Mouse (Mus musculus): ENCODE results near the gene Gak. TPM values are rescaled to one million over a fixed set of nuclear protein-coding genes. Genes with fewer than 3 reads are reported as not detected.

Gene Gak
- total RNA-seq, 2 experiments from 2014 or later: 98.1 to 98.8 TPM

GRCm38 (mm10) chr5:108626050-108626660 is 3.4 kb downstream of the Gak start:
- intact Hi-C loops (cut with DNase I): no loop called here
- DNase-seq (ENCODE audit: low spot score in 2 of 2): no peak

GRCm38 (mm10) chr5:108621870-108622269 is 7.7 kb downstream of the Gak start:
- intact Hi-C loops (cut with DNase I): no loop called here
- no peak for DNase-seq (ENCODE audit: low spot score in 2 of 2)

GRCm38 (mm10) chr5:108610426-108610825 is 19.1 kb downstream of the Gak start:
- DNase-seq (ENCODE audit: low spot score in 2 of 2): no peak
- intact Hi-C loops (cut with DNase I): no loop called here

GRCm38 (mm10) chr5:108602537-108602936 is 27.0 kb downstream of the Gak start:
- peak; percentile 23 to 26 for DNase-seq (ENCODE audit: low spot score in 2 of 2)
- intact Hi-C loops (cut with DNase I): loop anchor here (10.0 kb wide), 1 partner anchor 258 kb away; no protein-coding TSS in a partner anchor

GRCm38 (mm10) chr5:108599923-108600322 is 29.6 kb downstream of the Gak start:
- intact Hi-C loops (cut with DNase I): loop anchor here (10.0 kb wide), 1 partner anchor 255 kb away; no protein-coding TSS in a partner anchor
- DNase-seq (ENCODE audit: low spot score in 2 of 2): no peak

DNA sequence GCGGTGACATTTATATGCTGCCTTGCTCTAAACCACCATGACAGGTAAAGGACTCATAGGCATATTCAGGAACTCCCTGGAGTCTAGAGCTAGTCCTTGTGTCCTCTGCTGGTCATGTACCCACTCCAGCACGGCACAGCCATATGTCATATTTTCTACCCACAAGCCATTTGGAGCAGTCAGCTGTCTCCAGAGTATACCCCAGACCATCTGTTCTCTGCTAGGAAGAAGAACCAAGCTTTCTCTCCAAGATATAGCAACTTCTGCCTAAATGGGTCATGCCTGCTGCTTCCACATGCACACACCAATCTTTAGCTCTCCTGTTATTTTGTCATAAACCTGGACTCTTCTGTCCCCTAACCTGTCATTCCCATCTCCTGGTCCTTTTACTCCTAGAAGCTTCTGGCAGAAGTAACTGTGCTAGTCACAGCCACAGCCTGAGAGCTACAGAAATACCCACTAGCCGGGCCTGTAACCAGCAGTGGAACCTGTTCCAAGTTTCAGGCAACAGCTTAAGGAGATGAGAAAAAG is 48.1 kb downstream of the Gak start:
- intact Hi-C loops (cut with DNase I): no loop called here

GRCm38 (mm10) chr5:108573054-108573453 is 56.5 kb downstream of the Gak start:
- no peak for DNase-seq (ENCODE audit: low spot score in 2 of 2)
- intact Hi-C loops (cut with DNase I): no loop called here

More for the DNA sequence above, 48.1 kb downstream of the Gak start:
- peak; percentile 69 to 70 for DNase-seq (ENCODE audit: low spot score in 2 of 2)

DNA sequence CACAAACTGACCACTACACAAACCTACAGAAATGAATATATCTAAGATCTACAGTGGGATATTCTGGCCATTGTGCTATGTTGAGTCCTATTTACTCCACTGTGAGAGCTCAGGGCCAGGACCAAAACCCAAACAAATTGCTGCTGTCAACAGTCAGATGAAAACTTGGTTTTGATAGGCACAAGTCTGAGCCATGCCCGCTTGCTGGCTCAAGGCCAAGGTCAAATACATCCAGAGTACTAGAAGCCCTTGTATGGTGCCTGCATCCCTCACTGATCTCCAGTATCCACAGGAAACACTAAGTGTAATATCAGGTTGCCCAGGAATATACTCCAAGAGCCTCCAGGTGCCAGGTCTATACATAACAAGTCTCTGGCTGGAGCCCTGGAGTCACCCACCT is 58.6 kb downstream of the Gak start:
- intact Hi-C loops (cut with DNase I): no loop called here

GRCm38 (mm10) chr5:108567104-108567503 is 62.5 kb downstream of the Gak start:
- intact Hi-C loops (cut with DNase I): no loop called here
- DNase-seq (ENCODE audit: low spot score in 2 of 2): no peak

More for the DNA sequence above, 58.6 kb downstream of the Gak start:
- DNase-seq (ENCODE audit: low spot score in 2 of 2): no peak

DNA sequence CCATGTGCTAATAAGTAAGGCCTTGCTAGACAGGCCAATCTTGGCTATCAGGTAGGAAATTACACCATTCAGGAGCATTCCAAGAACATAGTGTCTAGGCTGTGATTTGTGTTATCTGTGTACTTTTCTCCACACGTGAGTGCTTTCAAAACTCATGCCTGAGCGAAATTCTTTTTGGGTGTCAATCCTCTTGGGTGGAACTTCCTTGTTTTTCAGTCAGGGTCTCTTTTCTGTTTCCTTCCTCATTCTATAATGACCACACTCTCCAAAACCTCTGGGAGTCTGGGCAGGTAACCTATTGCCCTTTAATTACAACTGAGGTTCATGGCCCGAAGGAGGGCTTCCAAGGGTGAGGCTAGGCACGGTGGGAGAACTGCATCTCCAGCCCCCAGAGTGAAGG is 63.0 kb downstream of the Gak start:
- intact Hi-C loops (cut with DNase I): no loop called here
- no peak for DNase-seq (ENCODE audit: low spot score in 2 of 2)

DNA sequence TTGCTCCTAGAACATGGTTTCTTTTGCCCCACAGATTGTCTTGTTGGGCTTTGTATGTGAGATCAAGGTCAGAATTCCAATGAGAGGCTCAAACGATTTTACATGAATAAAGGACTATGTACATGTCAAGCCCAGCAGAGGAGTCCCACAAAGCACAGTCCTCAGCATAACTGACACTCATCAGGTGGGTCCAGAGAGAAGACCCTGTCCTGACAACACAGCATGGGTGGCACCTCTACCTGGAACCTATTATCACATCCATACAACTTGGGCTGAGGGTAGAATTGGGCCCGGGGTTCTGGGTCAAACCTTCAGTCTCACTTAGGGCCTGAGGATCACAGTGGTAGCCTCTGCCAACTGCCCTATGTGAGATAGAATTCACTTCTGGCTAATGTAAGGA is 64.2 kb downstream of the Gak start:
- DNase-seq (ENCODE audit: low spot score in 2 of 2): no peak
- intact Hi-C loops (cut with DNase I): no loop called here

DNA sequence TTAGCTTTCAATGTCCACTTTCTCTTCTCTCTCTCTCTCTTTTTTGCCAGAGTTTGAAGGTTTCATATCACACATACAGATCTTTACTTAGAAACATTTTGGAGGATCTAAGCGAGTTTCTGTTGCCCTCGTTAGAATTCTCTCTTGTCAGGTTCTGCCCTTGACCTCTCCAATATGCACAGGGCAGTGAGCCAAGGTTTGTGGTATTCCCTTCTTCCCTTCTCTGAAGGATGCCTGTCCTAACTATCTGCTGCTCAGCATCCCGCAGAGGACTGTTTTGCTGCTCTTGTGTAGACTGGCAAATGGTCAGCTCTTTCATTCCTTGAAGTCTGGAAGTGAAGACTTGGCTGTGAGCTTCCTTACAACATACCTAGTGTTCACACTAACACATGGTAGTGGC is 65.2 kb downstream of the Gak start:
- no peak for DNase-seq (ENCODE audit: low spot score in 2 of 2)
- intact Hi-C loops (cut with DNase I): no loop called here

GRCm38 (mm10) chr5:108562483-108562882 is 67.1 kb downstream of the Gak start:
- intact Hi-C loops (cut with DNase I): no loop called here

DNA sequence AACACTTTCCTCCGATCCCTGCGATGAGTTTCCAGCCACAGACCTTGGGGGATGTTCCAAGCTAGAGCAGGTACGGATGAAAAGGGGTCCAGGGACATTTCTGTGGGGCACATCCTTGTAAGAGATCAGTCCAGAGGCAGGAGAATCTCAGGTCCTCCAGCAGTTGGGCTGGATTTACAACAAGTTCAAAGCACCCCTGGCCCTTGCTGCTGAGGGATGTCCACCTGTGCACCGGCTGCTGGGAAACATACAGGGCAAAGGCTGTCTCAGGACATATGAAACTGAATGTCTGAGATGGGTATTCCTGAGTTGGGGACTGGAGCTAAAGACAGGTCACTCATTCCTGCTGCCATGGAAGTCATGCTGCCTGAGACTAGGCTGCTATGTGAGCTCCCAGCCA is 72.6 kb downstream of the Gak start:
- DNase-seq (ENCODE audit: low spot score in 2 of 2): no peak
- intact Hi-C loops (cut with DNase I): no loop called here

More at GRCm38 (mm10) chr5:108562483-108562882, 67.1 kb downstream of the Gak start:
- no peak for DNase-seq (ENCODE audit: low spot score in 2 of 2)

- intact Hi-C loops (cut with DNase I): no loop called here
- no peak for DNase-seq (ENCODE audit: low spot score in 2 of 2)
Measured at GRCm38 (mm10) chr5:108554041-108554440, 75.5 kb downstream of the Gak start.

DNA sequence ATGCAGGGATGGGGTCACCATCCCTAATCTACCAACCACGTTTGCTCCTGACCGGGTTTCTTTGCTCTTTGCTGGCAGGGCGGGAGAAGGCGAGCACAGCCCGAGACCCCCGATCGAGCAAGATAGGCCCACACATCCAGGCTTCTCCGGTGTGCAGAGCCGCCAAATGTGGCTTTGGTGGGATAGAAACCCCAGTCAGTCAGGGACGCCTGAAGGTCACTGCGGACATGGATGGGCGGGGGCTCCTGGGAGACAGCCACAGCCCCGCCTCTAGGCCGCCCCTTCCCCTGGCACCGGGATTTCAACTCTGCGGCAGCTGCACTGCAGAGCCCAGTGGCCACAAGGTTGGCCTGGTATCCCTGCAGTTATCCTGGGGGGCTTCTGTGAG is 79.4 kb downstream of the Gak start:
- DNase-seq (ENCODE audit: low spot score in 2 of 2): no peak
- intact Hi-C loops (cut with DNase I): no loop called here

DNA sequence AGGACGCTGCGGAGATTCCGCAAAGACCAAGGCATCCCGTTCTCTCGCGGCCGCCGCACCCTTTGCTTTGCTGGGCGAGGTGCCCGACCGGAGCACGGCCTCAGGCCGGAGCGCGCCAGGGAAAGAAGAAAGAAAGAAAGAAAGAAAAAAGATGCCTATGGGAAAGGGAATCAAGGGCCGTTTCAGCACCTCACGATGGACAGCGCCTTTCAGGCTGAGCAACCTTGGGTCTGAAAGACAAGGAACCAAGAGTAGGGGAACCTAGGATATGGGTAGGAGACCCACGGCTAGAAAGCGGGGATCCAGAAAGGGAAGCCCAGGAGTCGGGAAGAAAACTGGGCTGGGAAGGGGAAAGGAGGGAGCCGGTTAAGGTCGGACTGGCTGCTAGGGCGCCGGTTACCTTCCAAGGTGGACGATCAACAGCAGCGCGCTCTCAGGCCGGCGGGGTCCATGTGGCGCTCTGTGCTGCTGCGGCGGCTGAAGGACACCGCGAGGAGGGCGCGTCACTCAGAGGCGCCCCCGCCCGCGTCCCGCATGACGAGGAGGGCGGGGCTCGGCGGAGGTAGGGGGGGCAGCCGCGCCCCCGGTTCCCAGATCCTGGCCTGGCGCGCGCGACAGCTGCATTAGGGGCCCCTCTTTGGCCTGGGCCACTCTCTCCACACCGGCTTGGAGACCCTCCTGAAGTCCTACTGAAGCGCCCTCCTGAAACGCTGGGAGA is 79.9 kb downstream of the Gak start, which contains the start of gene Cplx1:
Gene Cplx1 (minus strand): TSS at position 536 of the 718 bp plus-strand sequence.
- intact Hi-C loops (cut with DNase I): no loop called here
- peak; percentile 73 to 82 for DNase-seq (ENCODE audit: low spot score in 2 of 2)

DNA sequence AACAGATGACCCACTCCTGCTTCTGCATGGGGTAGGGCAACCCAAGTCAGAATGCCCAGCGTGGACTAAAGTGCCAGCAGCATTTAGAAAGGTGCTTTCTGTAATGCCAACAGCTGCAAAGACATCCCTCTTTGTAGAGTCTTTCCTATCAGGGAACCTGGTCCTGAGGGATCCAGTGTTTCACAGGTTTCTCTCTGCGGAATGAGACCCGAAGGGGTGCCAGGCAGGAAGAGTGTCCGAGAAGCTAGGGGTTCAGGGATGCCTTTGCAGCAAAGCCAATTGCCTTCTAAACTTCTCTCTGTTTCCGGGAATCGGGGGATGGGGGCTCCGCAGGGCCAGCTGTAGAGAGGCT is 80.4 kb downstream of the Gak start:
- DNase-seq (ENCODE audit: low spot score in 2 of 2): no peak
- intact Hi-C loops (cut with DNase I): no loop called here

DNA sequence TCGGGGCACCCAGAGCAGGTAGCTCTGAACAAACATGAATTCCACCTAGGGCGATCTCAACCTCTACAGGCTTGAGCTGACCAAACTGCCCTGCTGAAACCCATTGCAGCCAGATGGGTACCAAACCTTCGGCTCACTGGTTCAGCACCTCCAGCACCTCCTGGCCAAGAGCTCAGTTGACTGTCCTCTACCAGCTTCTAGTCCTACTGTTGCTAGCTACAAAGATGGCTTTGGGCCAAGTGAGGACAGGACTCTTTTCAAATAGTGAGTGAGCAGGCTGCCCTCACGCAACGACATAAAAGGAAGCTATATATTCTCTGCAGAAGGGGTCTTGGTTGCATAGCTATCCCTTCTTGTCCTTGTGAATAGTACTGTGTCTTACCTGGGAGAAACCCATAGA is 81.9 kb downstream of the Gak start:
- intact Hi-C loops (cut with DNase I): no loop called here
- no peak for DNase-seq (ENCODE audit: low spot score in 2 of 2)

- DNase-seq (ENCODE audit: low spot score in 2 of 2): no peak
- intact Hi-C loops (cut with DNase I): no loop called here
Measured at GRCm38 (mm10) chr5:108543516-108544291, 85.9 kb downstream of the Gak start.
